Mouse (Mus musculus): Measurements from ENCODE around the gene Zg16. TPM values are rescaled to one million over a fixed set of nuclear protein-coding genes. Genes with fewer than 3 reads are reported as not detected.
A peak's percentile ranks its signal among the peaks of the same experiment; 100 is the strongest.
"Not testable (repeated sequence)": the region's sequence is repeated elsewhere in the genome, so short reads cannot be mapped to it uniquely, and the experiment has no call there.

The Zg16 gene
- polyA plus RNA-seq (2015; fragmentation: Nextera tagmentation; extraction: Ambion mirVana), result not detected in 2 replicates

GRCm38 (mm10) chr7:127087278-127088010 is at the start of gene Zg16:
Gene Zg16 (minus strand): TSS chr7:127087328.
- H3K9ac ChIP-seq (replicated peaks; ENCODE audit: low read depth, low read length); H3K27ac ChIP-seq (ENCODE audit: low read length); H3K27me3 ChIP-seq (replicated peaks; ENCODE audit: control insufficient read depth, insufficient read depth, low read length); H3K36me3 ChIP-seq (ENCODE audit: control insufficient read depth, insufficient read depth); H3K4me1 ChIP-seq (replicated peaks; ENCODE audit: control insufficient read depth, insufficient read depth, low read length); H3K4me3 ChIP-seq (replicated peaks; ENCODE audit: low read length); H3K9me3 ChIP-seq (ENCODE audit: control insufficient read depth, low read length); ATAC-seq; H3K4me2 ChIP-seq (ENCODE audit: low read length): not testable (repeated sequence)
- WGBS, result 84% methylated on average over 6 of the region's 6 CpGs

- H3K9ac ChIP-seq (replicated peaks; ENCODE audit: low read depth, low read length), result no peak overlapping the region
- 87% methylated on average over 22 of the region's 22 CpGs for WGBS
- H3K27me3 ChIP-seq (replicated peaks; ENCODE audit: control insufficient read depth, insufficient read depth, low read length), result no peaks in the 10 kb centered on the region
- no peaks in the 10 kb centered on the region for H3K4me1 ChIP-seq (replicated peaks; ENCODE audit: control insufficient read depth, insufficient read depth, low read length)
- H3K9me3 ChIP-seq (ENCODE audit: control insufficient read depth, low read length), result no peaks in the 10 kb centered on the region
- no peaks in the 10 kb centered on the region for H3K36me3 ChIP-seq (ENCODE audit: control insufficient read depth, insufficient read depth)
- ATAC-seq, result no peak
- H3K4me2 ChIP-seq (ENCODE audit: low read length), result no peak overlapping the region
- no peak overlapping the region for H3K4me3 ChIP-seq (replicated peaks; ENCODE audit: low read length)
- H3K27ac ChIP-seq (ENCODE audit: low read length), result no peak overlapping the region
Observed at GRCm38 (mm10) chr7:127136181-127137071, 49.3 kb upstream of the Zg16 start.

- H3K36me3 ChIP-seq (ENCODE audit: control insufficient read depth, insufficient read depth), result no peaks in the 10 kb centered on the region
- H3K4me3 ChIP-seq (replicated peaks; ENCODE audit: low read length), result no peak overlapping the region
- no peaks in the 10 kb centered on the region for H3K9me3 ChIP-seq (ENCODE audit: control insufficient read depth, low read length)
- H3K4me1 ChIP-seq (replicated peaks; ENCODE audit: control insufficient read depth, insufficient read depth, low read length), result no peaks in the 10 kb centered on the region
- 87% methylated on average over 11 of the region's 11 CpGs for WGBS
- no peak overlapping the region for H3K27ac ChIP-seq (ENCODE audit: low read length)
- no peak for ATAC-seq
- H3K27me3 ChIP-seq (replicated peaks; ENCODE audit: control insufficient read depth, insufficient read depth, low read length), result no peaks in the 10 kb centered on the region
- no peak overlapping the region for H3K4me2 ChIP-seq (ENCODE audit: low read length)
- no peak overlapping the region for H3K9ac ChIP-seq (replicated peaks; ENCODE audit: low read depth, low read length)
Observed at GRCm38 (mm10) chr7:127134821-127135447, 47.8 kb upstream of the Zg16 start.

GRCm38 (mm10) chr7:127133125-127133524 is 46.0 kb upstream of the Zg16 start:
- no peak overlapping the region for H3K4me3 ChIP-seq (replicated peaks; ENCODE audit: low read length)
- WGBS, result 54% methylated on average over 5 of the region's 5 CpGs
- H3K9ac ChIP-seq (replicated peaks; ENCODE audit: low read depth, low read length), result no peak overlapping the region
- no peaks in the 10 kb centered on the region for H3K9me3 ChIP-seq (ENCODE audit: control insufficient read depth, low read length)
- H3K4me2 ChIP-seq (ENCODE audit: low read length), result no peak overlapping the region
- ATAC-seq, result no peak
- H3K27ac ChIP-seq (ENCODE audit: low read length), result no peak overlapping the region
- no peaks in the 10 kb centered on the region for H3K4me1 ChIP-seq (replicated peaks; ENCODE audit: control insufficient read depth, insufficient read depth, low read length)
- H3K36me3 ChIP-seq (ENCODE audit: control insufficient read depth, insufficient read depth), result no peaks in the 10 kb centered on the region
- no peaks in the 10 kb centered on the region for H3K27me3 ChIP-seq (replicated peaks; ENCODE audit: control insufficient read depth, insufficient read depth, low read length)

GRCm38 (mm10) chr7:127129638-127130037 is 42.5 kb upstream of the Zg16 start:
- peak; percentile 57; the same call in 1 of the 2 replicates for ATAC-seq

GRCm38 (mm10) chr7:127121911-127122270 is 34.8 kb upstream of the Zg16 start, which contains the start of gene Qprt:
Gene Qprt (minus strand): TSS chr7:127122226.
- Histone ChIP-seq H3K9me3 (ENCODE audit: control insufficient read depth, low read length) (peaks cover 5% of the 10 kb centered on the region; the same call in 1 of the 2 replicates), H3K4me1 (replicated peaks; ENCODE audit: control insufficient read depth, insufficient read depth, low read length) (no peaks in the 10 kb centered on the region; the same call in 1 of the 2 replicates), H3K36me3 (ENCODE audit: control insufficient read depth, insufficient read depth) (no peaks in the 10 kb centered on the region), H3K4me3 (replicated peaks; ENCODE audit: low read length) (no peak within 1 kb of the TSS), H3K4me2 (ENCODE audit: low read length) (no peak within 1 kb of the TSS), H3K9ac (replicated peaks; ENCODE audit: low read depth, low read length) (no peak within 1 kb of the TSS), H3K27me3 (replicated peaks; ENCODE audit: control insufficient read depth, insufficient read depth, low read length) (peaks cover 20% of the 10 kb centered on the region), H3K27ac (ENCODE audit: low read length) (no peak within 1 kb of the TSS)
- WGBS, result 8% methylated on average over 7 of the region's 7 CpGs
- no peak for ATAC-seq

More at GRCm38 (mm10) chr7:127129638-127130037, 42.5 kb upstream of the Zg16 start:
- 6% methylated on average over 4 of the region's 4 CpGs for WGBS
- H3K4me3 ChIP-seq (replicated peaks; ENCODE audit: low read length), result no peak overlapping the region
- H3K27ac ChIP-seq (ENCODE audit: low read length), result no peak overlapping the region
- no peaks in the 10 kb centered on the region for H3K4me1 ChIP-seq (replicated peaks; ENCODE audit: control insufficient read depth, insufficient read depth, low read length)
- H3K9ac ChIP-seq (replicated peaks; ENCODE audit: low read depth, low read length), result no peak overlapping the region
- H3K36me3 ChIP-seq (ENCODE audit: control insufficient read depth, insufficient read depth), result no peaks in the 10 kb centered on the region
- no peaks in the 10 kb centered on the region for H3K9me3 ChIP-seq (ENCODE audit: control insufficient read depth, low read length)
- H3K4me2 ChIP-seq (ENCODE audit: low read length), result no peak overlapping the region
- no peaks in the 10 kb centered on the region for H3K27me3 ChIP-seq (replicated peaks; ENCODE audit: control insufficient read depth, insufficient read depth, low read length)

- Histone ChIP-seq H3K4me2 (ENCODE audit: low read length) (no peak overlapping the region), H3K27me3 (replicated peaks; ENCODE audit: control insufficient read depth, insufficient read depth, low read length) (peaks cover 20% of the 10 kb centered on the region)
- ATAC-seq, result no peak
Observed at GRCm38 (mm10) chr7:127121061-127121910, 34.2 kb upstream of the Zg16 start.

GRCm38 (mm10) chr7:127118671-127119445 is 31.7 kb upstream of the Zg16 start:
- H3K4me2 ChIP-seq (ENCODE audit: low read length), result no peak overlapping the region
- no peaks in the 10 kb centered on the region for H3K9me3 ChIP-seq (ENCODE audit: control insufficient read depth, low read length)
- no peak overlapping the region for H3K27ac ChIP-seq (ENCODE audit: low read length)
- 60% methylated on average over 14 of the region's 14 CpGs for WGBS
- no peaks in the 10 kb centered on the region for H3K36me3 ChIP-seq (ENCODE audit: control insufficient read depth, insufficient read depth)
- no peak for ATAC-seq
- no peak overlapping the region for H3K9ac ChIP-seq (replicated peaks; ENCODE audit: low read depth, low read length)
- no peaks in the 10 kb centered on the region; the same call in 1 of the 2 replicates for H3K4me1 ChIP-seq (replicated peaks; ENCODE audit: control insufficient read depth, insufficient read depth, low read length)
- no peak overlapping the region for H3K4me3 ChIP-seq (replicated peaks; ENCODE audit: low read length)
- H3K27me3 ChIP-seq (replicated peaks; ENCODE audit: control insufficient read depth, insufficient read depth, low read length), result peaks cover 20% of the 10 kb centered on the region

More at GRCm38 (mm10) chr7:127121061-127121910, 34.2 kb upstream of the Zg16 start:
- Histone ChIP-seq H3K4me1 (replicated peaks; ENCODE audit: control insufficient read depth, insufficient read depth, low read length) (no peaks in the 10 kb centered on the region; the same call in 1 of the 2 replicates), H3K27ac (ENCODE audit: low read length) (no peak overlapping the region), H3K4me3 (replicated peaks; ENCODE audit: low read length) (no peak overlapping the region), H3K9me3 (ENCODE audit: control insufficient read depth, low read length) (peaks cover 5% of the 10 kb centered on the region; the same call in 1 of the 2 replicates), H3K36me3 (ENCODE audit: control insufficient read depth, insufficient read depth) (no peaks in the 10 kb centered on the region), H3K9ac (replicated peaks; ENCODE audit: low read depth, low read length) (no peak overlapping the region)
- WGBS, result 11% methylated on average over 21 of the region's 21 CpGs

Measured in forebrain, embryonic 16.5 days (tissue).